Mouse (Mus musculus) embryo, embryonic 10.5 days (tissue): Measurements from ENCODE around the gene Etfa.

Experiments used
- DNase-seq: peaks from one replicate; pipeline ENCODE4 v3.0.0-alpha.2; 2015; ENCODE audit warnings: low spot score

Etfa gene

GRCm38 (mm10) chr9:55423451-55424424, 88.3 kb downstream of the Etfa start:
- no peak for DNase-seq

- DNase-seq = no peak
Measured at GRCm38 (mm10) chr9:55421786-55422185, 90.3 kb downstream of the Etfa start.

- DNase-seq = no peak
Measured at GRCm38 (mm10) chr9:55411154-55411553, 100.9 kb downstream of the Etfa start.

GRCm38 (mm10) chr9:55410430-55410829, 101.6 kb downstream of the Etfa start:
- no peak for DNase-seq

GRCm38 (mm10) chr9:55409833-55410232, 102.2 kb downstream of the Etfa start:
- no peak for DNase-seq

- DNase-seq = no peak
Measured at GRCm38 (mm10) chr9:55408851-55409250, 103.2 kb downstream of the Etfa start.

GRCm38 (mm10) chr9:55406773-55407172, 105.3 kb downstream of the Etfa start:
- peak; percentile 30 for DNase-seq

- DNase-seq = no peak
Measured at GRCm38 (mm10) chr9:55404976-55405702, 106.9 kb downstream of the Etfa start.
